Mouse (Mus musculus) right cerebral cortex, postnatal 10 days (tissue): ENCODE data around the gene Brox.

ENCODE experiments used
- DNase-seq, 2 experiments: peaks; one replicate each; pipeline ENCODE4 v3.0.0; 2021; ENCODE audit warnings: low spot score in 2 of 2

Gene Brox

GRCm38 (mm10) chr1:183272867-183273818, 23.9 kb downstream of the Brox start:
- no peak for DNase-seq

GRCm38 (mm10) chr1:183267666-183268065, 29.4 kb downstream of the Brox start:
- DNase-seq = no peak

- no peak for DNase-seq
These were observed 31.1 kb downstream of the Brox start for GRCm38 (mm10) chr1:183265921-183266467.

- DNase-seq = no peak
These were observed 32.7 kb downstream of the Brox start for GRCm38 (mm10) chr1:183264145-183265008.

- no peak for DNase-seq
These were observed 44.5 kb downstream of the Brox start for GRCm38 (mm10) chr1:183252574-183252973.

GRCm38 (mm10) chr1:183251818-183252217, 45.3 kb downstream of the Brox start:
- DNase-seq = no peak

DNA sequence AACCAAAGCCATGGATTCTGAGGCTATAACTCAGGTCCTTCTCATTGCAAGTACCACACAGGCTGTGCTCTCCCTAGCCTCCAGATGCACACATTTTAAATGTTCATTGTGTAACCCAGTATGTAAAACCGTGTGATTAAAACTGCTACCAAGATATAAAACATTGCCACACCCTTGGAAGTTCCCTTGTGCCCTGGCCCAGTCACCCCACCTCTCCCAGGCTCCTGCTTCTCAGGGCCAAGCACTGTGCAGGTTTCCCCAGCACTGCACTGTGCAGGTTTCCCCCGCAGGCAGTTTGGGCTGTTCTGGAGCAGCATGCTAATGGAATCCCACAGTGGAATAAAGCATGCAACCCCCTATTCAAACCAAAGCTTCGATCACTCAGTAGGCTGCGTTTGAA, 46.5 kb downstream of the Brox start:
- DNase-seq = no peak

DNA sequence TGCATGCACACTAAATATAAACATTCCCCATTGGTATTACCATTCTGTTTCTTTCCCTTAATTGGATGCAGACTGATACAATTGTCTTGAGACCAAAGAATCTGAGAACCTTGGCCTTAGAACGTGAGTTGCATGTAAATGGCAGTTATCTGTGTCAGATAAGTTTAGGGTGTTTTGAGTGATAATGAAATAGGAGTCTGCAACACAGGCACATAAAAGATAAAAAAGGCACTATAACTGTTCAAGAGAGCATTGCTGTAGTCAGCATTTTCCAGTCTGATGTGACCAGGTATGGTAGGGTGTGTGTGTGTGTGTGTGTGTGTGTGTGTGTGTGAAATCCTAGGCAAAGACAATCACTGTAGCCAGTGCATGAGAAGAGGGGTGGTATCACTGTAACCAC, 48.9 kb downstream of the Brox start:
- no peak for DNase-seq

DNA sequence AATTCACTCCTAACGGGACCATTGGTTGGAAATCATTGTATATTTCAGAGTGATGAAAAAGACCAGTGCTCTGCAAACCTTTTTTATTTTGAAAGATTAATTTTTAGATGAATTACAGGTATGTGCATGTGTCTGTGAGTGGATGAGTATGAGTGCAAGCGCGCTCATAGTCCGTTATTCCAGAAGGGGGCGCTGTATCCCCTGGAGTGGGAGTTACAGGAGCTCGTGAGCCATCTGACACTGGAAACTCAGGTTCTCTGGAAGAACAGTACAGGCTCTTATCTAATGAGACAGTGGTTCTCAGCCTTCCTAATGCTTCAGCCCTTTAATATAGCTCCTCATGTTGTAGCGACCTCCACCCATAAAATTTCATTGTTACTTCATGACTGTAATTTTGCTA, 53.8 kb downstream of the Brox start:
- no peak for DNase-seq

- no peak for DNase-seq
These were observed 59.2 kb downstream of the Brox start for GRCm38 (mm10) chr1:183237901-183238300.

- no peak for DNase-seq
These were observed 60.6 kb downstream of the Brox start for GRCm38 (mm10) chr1:183236460-183236859.

DNA sequence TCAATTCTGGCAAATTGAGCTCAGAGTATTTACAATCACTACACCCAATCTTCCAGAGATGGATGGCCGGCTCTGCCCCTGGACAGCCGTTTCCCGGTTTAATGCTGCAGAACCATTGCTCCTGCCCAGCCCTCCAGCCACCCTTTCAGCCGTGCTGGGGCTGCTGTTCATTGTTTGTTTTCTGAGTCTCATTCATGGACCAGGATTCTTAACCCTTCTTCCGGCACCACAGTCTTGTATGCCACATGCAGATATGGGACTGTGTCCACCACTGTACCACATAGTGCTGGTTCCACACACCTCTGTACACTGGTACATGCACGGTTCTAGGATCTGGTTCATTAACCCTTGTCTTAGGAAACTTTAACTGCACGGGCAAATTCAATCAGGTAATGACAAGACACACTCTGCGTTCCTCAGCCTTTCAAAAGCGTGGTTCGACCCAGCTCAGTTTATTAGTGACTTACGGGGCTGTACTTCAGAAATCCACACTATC, 63.3 kb downstream of the Brox start:
- DNase-seq = no peak

DNA sequence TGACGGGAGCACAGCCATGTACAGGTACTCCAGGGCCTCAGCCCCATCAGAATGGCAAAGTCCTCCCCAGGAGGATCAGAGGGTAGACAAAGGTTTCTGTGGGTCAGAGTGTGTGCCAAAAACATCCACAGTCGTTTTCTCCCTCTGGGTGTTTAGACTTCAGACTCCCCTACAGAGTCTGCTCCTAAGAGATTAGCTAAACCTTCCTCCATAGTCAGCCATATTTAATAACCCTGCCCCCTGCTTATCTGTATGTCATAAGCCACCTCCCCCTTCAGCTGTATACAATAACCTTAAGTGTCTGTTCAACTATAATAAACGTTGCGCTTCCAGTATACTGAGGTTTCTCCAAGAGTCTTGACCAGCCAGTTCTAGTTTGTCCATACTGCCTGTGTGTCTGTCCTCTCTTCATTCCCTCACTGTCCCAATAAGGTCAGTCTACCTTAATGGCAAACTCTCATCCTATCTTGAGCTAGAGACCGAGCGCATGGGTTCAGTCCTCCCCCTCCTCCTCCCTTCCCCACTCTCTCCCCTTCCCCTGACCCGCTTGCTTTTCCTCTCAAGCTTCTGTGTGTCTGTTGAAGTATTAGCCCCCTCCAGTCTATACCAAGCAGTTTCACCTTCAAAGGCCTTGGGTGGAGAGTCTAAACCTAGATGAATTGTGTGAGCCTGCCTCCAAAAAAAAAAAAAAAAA, 63.9 kb downstream of the Brox start:
- no peak for DNase-seq

DNA sequence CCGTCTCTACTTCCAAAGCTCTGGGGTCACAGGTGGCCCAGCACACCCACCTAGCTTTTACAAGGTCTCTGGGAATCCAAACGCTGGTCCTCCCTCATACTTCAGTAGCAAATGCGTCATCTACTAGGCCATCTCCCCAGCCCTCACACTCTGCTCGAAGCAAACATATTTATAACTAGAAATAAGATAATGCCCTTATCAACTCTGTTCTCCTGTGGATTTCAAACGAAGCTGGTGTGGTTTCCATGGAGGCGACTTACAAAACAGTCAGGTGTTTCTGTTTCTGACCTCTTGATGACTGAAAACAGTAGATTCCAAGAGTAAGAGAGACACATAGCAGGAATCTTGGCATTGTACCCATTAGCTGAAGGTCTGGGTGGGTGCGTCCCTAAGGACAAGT, 69.6 kb downstream of the Brox start:
- no peak for DNase-seq
